Mouse (Mus musculus): Measurements from ENCODE around the gene Tmtc4. TPM values are rescaled to one million over a fixed set of nuclear protein-coding genes. Genes with fewer than 3 reads are reported as not detected.
A peak's percentile ranks its signal among the peaks of the same experiment; 100 is the strongest.

Gene Tmtc4
- 18.0 and 23.0 TPM in 2 replicates for total RNA-seq (2021)
- long read RNA-seq, experiment 1, transcript Tmtc4-201 (18 exons, 3,416 nt): major isoform, 10 of 23 reads
- long read RNA-seq, experiment 1, partial matches to known transcripts: 1 of 23 reads
- long read RNA-seq, experiment 1, other reads (novel, unspliced or antisense): 11 of 23 reads
- long read RNA-seq, experiment 2, transcript Tmtc4-201 (18 exons, 3,416 nt): major isoform, 7 of 10 reads
- long read RNA-seq, experiment 2, partial matches to known transcripts: 0 of 10 reads
- long read RNA-seq, experiment 2, other reads (novel, unspliced or antisense): 3 of 10 reads

GRCm38 (mm10) chr14:122983226-122984215 is at the start of gene Tmtc4:
Gene Tmtc4 (minus strand): TSS chr14:122984035.
- DNase-seq: peak; percentile 97

DNA sequence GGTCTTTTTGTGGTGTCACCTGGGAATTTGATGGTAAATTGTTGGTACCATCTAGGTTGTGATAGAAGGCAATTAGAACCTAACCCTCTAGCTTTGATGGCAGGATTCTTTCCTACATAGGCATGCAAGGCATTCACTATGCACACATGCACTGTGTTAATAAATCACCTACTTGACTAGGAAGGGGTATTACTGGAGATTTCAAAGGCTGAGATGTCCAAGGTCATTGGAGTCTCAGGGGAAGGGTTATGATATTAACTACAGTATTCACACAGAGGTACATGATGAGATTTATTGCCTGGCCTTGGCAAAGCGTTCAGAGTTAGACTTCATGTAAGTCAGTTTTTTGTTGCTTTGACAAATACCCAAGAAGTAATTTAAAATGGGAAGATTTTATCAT is 48.6 kb upstream of the Tmtc4 start:
- DNase-seq: no peak

DNA sequence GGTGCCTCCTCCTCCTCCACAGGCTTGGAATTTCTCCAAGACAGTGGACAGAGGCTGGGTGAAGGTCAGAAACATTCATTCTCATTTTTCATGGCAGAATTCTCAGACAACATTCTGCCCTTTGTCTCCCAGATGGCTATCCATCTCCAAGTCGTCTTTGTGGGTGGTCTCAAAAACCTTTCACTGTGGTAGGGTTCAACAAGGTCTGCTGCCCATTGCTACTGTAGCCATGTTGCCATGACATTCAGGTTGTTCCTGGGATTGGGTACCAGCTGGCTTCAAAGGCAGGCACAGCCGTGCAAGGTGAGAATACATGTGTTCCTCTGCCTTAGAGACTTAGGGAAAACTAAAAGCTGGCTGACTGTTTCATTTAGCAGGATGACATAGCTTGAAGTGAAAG is 44.0 kb upstream of the Tmtc4 start:
- DNase-seq: peak; percentile 21

- DNase-seq: no peak
Measured at GRCm38 (mm10) chr14:123022981-123023380, 39.1 kb upstream of the Tmtc4 start.

DNA sequence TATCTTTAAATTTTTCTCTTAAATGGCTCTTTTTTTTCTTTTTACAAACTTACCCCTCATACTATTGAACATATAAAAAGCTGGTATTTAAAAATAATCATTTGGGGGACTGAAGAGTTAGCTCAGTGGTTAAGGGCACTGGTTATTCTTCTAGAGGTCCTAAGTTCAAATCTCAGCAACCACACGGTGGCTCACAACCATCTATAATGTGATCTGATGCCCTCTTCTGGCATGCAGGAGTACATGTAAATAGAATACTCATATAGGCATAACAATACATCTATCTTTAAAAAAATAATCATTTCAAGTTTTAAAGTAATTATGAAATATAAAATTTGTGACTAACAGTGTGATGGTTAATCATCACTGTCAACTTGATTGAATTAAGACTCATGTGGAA is 32.5 kb upstream of the Tmtc4 start:
- no peak for DNase-seq

DNA sequence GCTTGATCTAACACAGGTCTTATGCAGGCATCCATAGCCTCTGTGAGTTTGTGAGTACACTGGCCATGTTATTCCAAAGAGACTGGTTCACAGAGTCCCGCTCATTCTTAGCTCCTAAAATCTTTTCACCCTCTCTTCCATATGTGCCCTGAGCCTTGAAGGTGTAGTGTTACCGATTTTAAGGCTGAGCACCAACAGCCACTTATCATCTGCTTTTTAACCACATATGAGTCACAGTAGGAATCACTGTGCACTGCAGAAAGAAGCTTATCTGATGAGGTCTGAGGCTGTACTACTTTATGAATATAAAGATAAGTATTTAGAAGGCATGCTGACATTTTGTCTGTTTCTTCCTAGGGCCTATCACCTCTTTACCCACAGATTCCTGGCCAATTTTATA is 31.9 kb upstream of the Tmtc4 start:
- no peak for DNase-seq

GRCm38 (mm10) chr14:123009108-123010018 is 25.5 kb upstream of the Tmtc4 start:
- DNase-seq: no peak

DNA sequence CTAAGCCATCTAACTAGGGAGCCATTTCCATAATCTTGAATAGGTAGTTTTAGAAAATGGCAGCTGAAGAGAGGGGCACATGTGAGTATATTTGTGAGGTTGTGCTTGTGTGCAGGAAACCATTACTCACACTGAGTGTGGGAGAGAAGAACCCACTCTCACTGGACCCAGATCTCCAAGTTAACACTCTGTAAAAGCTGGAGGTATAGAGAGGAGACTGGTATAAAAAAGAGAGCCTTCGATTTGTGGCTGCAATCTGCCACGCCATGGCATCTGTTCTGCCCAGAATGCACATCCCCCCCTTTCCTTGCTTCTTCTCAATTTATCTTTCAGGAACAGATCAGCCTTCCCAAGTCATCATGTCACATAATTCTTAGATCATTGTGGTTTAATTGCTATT is 24.8 kb upstream of the Tmtc4 start:
- no peak for DNase-seq

GRCm38 (mm10) chr14:123003715-123004114 is 19.9 kb upstream of the Tmtc4 start:
- no peak for DNase-seq

GRCm38 (mm10) chr14:123001391-123001790 is 17.6 kb upstream of the Tmtc4 start:
- DNase-seq: no peak

GRCm38 (mm10) chr14:122997465-122997864 is 13.6 kb upstream of the Tmtc4 start:
- no peak for DNase-seq

DNA sequence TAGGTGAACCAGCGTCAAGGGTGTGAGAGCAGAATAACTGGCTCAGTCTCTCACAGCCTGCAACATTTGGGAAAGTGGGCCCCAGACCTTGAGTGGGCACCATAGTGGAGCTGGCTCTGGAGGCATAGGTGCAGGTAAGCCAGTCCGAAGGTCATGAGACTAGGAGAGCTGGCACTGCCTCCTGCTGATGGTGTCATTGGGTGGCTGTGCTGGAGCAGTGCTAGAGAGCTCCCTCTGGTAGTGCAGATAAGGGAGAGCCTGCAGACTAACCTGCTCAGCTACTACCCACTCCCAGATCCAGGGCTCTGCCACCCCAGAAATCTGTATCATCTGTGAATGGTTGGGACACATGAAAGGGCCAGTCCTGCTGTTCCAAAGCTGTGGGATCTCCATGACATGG is 10.1 kb upstream of the Tmtc4 start:
- no peak for DNase-seq

DNA sequence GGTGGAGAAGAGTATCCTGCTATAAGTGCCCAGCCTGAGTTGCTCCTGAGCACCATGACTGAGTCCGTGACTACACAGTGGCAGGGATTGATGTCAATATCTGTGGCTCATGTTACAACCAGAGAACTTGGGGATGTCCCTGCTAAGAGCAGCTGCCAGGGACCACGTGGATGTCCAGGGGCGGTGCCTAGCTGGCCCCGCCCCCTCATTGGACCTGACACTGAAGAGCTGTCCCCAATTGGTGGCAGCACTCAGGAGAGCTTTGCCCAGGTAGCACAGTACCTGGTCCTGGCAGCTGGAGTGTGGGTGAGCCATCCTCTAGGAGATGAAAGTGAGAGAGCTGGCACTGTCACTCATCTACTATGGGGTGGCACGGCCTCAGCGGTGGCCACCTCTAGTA is 9.1 kb upstream of the Tmtc4 start:
- DNase-seq: no peak

GRCm38 (mm10) chr14:122990521-122991052 is 6.8 kb upstream of the Tmtc4 start:
- DNase-seq: peak; percentile 60

GRCm38 (mm10) chr14:122986404-122986803 is 2.6 kb upstream of the Tmtc4 start:
- DNase-seq: no peak

DNA sequence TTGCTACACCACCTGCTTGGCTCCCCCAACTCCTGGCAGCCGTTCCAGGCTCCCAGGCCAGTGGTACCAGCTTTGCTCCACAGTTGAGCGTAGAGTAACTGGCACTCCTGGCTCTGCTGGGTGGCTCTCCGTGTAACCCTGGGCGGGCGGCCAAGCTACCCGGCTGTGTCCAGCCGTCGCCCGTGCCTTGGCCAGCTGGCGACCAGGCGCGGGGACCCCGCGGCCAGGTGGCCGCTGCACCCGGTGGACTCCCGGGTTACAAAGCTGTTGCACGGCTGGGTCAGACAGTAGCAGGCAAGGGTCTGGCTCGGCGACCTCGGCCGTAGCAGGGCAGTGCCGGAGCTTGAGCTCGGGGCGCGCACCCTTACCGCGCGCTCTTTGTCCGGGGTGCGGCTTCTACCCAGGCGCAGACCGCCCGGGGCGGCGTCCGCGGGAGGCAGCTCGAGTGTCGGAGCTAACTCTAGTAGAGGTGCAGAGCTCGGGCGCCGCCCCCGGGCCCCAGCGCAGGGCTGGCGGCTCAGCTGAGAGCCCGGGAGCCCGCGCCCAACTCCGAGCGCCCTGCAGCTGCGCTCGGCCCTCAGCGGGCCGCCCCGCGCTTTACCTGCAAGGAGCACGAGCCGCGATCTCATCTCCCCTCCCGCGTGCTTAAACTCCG is 1.1 kb downstream of the Tmtc4 start:
- peak; percentile 90 for DNase-seq

- no peak for DNase-seq
Measured at GRCm38 (mm10) chr14:122981831-122982485, 1.9 kb downstream of the Tmtc4 start.

DNA sequence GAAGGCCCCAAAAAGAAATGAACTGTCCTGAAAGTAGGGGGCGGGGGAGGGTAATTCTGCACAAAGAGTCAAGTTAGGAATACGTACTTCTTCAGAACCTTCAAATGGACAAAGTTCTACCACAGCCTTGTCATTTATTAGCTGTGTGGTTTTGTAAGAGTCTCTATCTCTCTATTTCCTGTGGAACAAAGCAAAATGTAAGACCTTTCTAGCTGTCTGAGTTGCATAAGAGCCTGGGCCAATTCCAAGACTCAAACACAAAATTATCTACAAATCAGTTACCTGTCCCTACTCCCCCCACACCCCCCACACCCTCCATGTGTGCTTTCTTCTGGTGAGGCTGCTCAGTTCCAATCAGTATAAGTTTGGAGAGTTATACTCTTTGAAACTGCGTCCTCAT is 5.0 kb downstream of the Tmtc4 start:
- DNase-seq: no peak

DNA sequence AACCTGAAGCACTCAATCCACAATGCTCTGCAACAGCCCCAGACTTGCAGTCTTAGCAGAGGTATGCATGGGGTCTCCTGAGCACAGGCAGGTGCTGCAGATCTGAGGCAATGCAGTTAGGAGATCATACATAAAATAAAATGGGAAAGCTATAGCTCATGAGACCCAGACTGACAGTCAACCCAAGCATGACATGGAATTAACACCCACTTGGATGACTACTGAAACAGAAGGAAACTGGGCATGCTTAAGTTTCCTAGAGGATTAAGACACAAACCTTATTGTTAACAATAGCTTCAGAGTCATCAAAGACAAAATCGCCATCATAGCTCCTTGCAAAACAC is 6.1 kb downstream of the Tmtc4 start:
- DNase-seq: no peak

DNA sequence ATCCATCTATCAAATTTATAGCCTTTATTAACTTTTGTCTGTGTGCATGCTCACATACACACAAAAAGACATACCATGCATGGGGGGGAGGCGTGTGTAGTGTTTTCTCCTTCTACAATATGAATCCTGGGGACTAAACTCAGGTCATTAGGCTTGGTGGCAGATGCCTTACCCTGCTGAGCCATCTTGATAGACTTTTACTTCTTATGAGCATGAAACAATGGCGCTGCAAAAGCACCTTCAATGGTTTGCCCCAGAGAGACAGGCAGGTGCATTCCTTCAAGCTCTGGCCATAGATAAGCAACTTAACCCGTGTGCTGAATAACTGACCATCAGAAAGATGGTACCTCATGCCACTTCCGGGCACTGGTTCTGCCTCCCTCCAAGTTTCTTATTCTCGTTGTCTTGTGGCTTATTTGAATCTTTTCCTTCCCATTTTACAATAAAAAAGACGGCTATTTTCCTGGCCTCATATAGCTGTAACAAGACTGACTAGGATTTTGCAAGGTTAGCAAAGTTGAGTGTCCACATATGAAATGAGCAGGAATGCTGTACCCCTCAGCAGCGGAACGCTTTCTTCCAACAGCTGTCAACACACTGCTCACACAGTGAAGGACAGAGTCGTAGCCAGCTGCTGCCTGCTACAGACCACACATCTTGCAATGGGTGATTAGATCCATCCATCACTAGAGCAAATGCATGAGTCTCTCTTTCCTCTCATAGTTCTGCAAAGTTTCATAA is 6.6 kb downstream of the Tmtc4 start:
- DNase-seq: no peak
